Comparison of ENCODE assay signal across 26 mouse cellular contexts in the genomic region with DNA sequence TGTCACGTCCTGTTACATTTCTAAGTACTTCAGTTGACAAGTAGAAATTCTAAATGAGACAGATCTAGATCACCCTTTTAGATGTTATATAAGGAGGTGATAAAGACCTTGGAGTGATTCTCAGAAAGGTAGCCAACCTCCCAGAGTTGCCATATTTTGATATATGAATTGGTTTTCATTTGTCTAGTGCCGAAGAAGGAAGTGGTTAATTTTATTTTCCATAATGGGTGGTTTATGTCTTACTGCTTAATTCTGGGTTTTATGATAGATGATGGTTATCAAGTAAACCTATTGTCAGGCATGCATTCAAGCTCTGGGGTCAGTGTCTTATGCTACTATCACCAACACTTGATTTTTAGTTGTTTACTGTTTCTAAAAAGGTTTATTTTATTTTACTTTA.
"Had no signal": no experiment of that assay in that cellular context is flagged by ENCODE, and none has a peak within 500 bp of the region (broad histone marks: within the 10 kb centered on the region; RNA-seq: fewer than 3 reads in every experiment).

No protein-coding gene starts in this region.

- H3K4me1 ChIP-seq: hindbrain, embryonic 10.5 days; hindbrain, embryonic 12.5 days had no signal

- H3K4me2 ChIP-seq: hindbrain, embryonic 12.5 days; hindbrain, embryonic 14.5 days; intestine, embryonic 15.5 days; limb, embryonic 12.5 days; liver, embryonic 11.5 days; liver, embryonic 13.5 days; liver, embryonic 15.5 days had no signal

- H3K4me3 ChIP-seq: heart, embryonic 13.5 days; hindbrain, embryonic 10.5 days; hindbrain, embryonic 12.5 days; intestine, embryonic 15.5 days; layer of hippocampus, adult 2 months; limb, embryonic 10.5 days; limb, embryonic 12.5 days; liver, embryonic 13.5 days; liver, embryonic 15.5 days had no signal

- H3K9me3 ChIP-seq: heart, embryonic 13.5 days; hindbrain, embryonic 10.5 days; hindbrain, embryonic 12.5 days; intestine, embryonic 15.5 days; limb, embryonic 10.5 days; limb, embryonic 12.5 days; liver, embryonic 13.5 days; liver, embryonic 15.5 days had no signal

- DNase-seq: gastrocnemius, postnatal 14 days; gastrocnemius, postnatal 36 days; heart, adult 18-20 months; heart, postnatal 10 days; heart, postnatal 4 days; kidney, adult 18-20 months; kidney, adult 8-10 months; kidney, postnatal 10 days; kidney, postnatal 25 days; kidney, postnatal 4 days; liver; liver, embryonic 13.5 days; liver, postnatal 0 days had no signal

- H3K36me3 ChIP-seq: heart, embryonic 13.5 days; hindbrain, embryonic 10.5 days; hindbrain, embryonic 12.5 days; intestine, embryonic 15.5 days; limb, embryonic 10.5 days; limb, embryonic 12.5 days; liver, embryonic 13.5 days; liver, embryonic 15.5 days had no signal

- ATAC-seq: hindbrain, embryonic 16.5 days; intestine, embryonic 15.5 days; intestine, postnatal 0 days; liver, postnatal 0 days had no signal

- H3K27me3 ChIP-seq: heart, embryonic 13.5 days; hindbrain, embryonic 12.5 days; intestine, embryonic 15.5 days; limb, embryonic 12.5 days; liver, embryonic 13.5 days; liver, embryonic 15.5 days had no signal

- H3K27ac ChIP-seq: heart, embryonic 13.5 days; hindbrain, embryonic 10.5 days; hindbrain, embryonic 12.5 days; hindbrain, embryonic 14.5 days; intestine, embryonic 15.5 days; layer of hippocampus, adult 2 months; left cerebral cortex, adult 2 months; limb, embryonic 10.5 days; limb, embryonic 12.5 days; liver, embryonic 13.5 days; liver, embryonic 15.5 days had no signal

- H3K9ac ChIP-seq: heart, embryonic 13.5 days; hindbrain, embryonic 12.5 days; hindbrain, embryonic 14.5 days; intestine, embryonic 15.5 days; limb, embryonic 12.5 days; liver, embryonic 13.5 days; liver, embryonic 15.5 days; liver, postnatal 0 days had no signal
